Mouse (Mus musculus) cerebellum, adult 2 months (tissue): Measurements from ENCODE around the gene Oard1.

Experiments used
- CTCF ChIP-seq: fragments of 200-500 bp; IDR thresholded peaks from 2 replicates; pipeline ENCODE4 v1.5.1; 2011; ENCODE audit warnings: low read depth, mild to moderate bottlenecking, control low read depth, low read length, moderate library complexity, borderline replicate concordance; ENCODE audit not compliant: insufficient read depth
- POLR2A ChIP-seq: fragments of 200-500 bp; IDR thresholded peaks from 2 replicates; pipeline ENCODE4 v1.6.1; 2011; ENCODE audit warnings: low read length, control low read depth, borderline replicate concordance; ENCODE audit not compliant: insufficient read depth

GRCm38 (mm10) chr17:48457971-48458653 is 48.3 kb downstream of the Oard1 start:
- TF ChIP-seq POLR2A (no peak), CTCF (no peak)
